Mouse (Mus musculus) layer of hippocampus, postnatal 36 days (tissue): Measurements from ENCODE around the gene Mylip. TPM values are rescaled to one million over a fixed set of nuclear protein-coding genes. Genes with fewer than 3 reads are reported as not detected.

Experiments used
- DNase-seq, 2 experiments: peaks; one replicate each; pipeline ENCODE4 v3.0.0; 2022
- total RNA-seq, 2 experiments: library from RNA; stranded (reverse); gene quantifications; 2 replicates each; pipeline ENCODE4 v1.2.3; 2021

The Mylip gene
- total RNA-seq, result 10 to 100 TPM; 16.9 to 17.1 TPM

DNA sequence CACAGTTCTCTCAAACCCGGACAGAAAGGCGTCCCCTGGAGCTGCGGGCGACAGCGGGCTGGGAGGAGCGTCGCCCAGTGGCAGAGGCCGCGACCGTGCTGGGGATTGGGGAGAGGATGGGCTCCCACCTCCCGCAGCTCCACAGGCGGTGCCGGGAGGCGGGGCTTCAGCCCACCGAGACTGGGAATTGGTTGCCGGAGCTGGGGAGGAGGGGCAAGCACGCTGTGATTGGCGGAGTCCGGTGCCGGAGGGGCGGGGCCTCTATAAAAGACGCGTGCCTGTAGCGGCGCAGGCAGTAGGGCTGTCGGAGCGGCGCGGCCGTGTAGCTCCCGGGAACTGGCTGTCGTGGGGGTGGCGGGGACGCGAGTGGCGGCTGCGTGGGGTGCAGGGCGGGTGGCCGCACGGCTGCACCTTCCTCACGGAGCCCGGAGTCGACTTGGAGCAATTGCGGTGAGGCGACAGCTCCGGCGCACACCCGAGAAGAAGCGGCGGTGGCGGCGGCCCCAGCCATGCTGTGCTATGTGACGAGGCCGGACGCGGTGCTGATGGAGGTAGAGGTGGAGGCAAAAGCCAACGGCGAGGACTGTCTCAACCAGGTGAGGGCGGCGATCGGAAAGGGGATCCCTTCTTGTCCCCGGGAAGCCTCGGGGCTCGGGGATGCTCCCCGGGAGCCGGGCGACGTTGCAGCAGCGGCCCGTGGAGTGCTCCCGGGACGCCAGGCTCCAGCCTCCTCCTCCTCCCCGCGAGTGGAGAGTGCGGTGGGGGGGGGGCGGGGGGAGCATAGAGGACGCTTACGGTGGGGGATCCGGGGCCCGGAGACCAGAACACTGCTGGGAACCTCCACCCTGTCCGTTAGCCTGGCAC is at the start of gene Mylip:
Gene Mylip, plus strand, starts transcription at position 295 of the 864 bp plus-strand sequence.
- DNase-seq, result peak; percentile 98 to 99

DNA sequence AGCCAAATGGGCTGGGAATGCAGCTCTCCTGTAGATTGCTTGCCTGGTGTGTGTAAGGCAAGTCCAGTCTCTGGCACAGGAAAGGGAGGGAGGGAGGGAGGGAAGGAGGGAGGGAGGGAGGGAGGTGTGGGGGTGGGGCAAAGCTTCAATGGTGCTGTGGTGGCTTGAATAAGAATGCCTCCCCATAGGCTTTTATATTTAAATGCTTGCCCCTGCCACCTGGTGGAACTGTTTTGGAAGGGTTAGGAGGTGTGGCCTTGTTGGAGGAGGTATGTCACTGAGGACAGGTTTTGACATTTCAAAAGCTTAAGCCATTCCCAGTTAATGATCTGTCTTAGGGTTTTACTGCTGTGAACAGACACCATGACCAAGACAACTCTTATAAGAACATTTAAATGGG is 47.6 kb upstream of the Mylip start:
- DNase-seq, result no peak

DNA sequence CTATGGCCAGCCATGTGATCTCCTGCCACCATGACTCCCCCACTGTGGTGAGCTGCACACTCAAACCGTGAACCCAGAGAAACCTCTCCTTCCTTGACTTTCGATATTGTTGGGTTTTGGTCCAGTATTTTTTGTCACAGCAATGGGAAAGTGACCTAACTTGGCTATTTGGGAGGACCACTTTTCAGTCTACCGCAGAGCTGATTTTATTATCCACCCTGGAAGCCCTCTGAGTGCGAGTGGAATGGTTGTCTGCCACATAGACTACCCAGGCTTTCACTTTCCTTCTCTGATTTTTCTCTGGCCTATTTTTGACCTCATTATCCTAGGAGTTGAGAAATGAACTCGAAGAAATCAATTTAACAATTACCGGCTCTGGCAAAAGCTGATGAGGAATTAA is 46.0 kb upstream of the Mylip start:
- DNase-seq, result no peak

DNA sequence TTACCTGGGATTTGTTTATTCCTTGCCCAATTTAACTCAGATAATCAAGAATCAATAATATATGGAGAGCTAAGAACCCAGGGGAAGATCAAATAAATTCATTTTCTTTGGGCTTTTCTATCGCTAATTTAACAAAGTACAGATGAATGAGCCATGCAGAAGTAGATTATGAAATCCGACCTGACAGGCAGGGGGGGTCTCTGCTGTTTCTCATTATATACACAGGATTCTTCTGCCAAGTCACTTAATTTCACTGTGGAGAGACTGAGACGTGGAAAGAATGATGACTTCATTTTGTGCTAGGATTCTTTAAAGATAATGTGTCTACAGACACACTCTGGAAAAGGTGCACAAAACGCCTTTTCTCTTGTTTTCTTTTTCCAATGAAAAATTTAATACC is 45.6 kb upstream of the Mylip start:
- no peak for DNase-seq

DNA sequence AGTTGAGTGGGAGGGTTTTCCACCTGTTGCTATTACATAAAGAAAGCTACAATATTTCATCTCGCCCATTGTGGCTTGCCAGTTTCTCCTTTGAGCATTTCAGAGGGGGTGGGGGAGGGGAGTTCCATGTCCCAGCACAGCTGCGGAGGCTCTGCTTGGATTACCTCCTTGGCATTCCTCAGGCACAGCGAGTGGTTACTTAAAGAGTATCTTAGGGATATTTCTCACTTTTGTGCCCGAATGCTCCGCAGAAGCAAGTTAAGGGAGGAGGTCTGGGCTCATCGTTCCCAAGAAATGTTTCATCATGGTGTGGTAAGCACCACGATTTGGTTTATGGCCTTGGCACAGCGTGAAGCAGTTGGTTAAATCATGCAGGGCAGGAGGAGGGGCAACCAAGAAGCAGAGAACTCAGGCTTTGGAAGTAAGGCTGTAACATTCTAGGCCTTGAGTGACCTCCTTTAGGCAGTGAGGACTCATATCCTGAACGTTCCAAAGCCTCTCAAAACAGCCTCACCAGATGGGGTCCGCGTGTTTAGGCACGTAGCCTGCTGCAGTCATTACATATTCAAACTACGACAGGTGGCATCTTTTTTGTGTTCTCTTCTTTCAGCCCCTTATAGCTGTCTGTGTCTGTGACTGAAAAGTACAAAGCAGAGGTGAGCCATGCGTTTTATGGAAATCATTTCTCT is 43.9 kb upstream of the Mylip start:
- DNase-seq, result no peak

DNA sequence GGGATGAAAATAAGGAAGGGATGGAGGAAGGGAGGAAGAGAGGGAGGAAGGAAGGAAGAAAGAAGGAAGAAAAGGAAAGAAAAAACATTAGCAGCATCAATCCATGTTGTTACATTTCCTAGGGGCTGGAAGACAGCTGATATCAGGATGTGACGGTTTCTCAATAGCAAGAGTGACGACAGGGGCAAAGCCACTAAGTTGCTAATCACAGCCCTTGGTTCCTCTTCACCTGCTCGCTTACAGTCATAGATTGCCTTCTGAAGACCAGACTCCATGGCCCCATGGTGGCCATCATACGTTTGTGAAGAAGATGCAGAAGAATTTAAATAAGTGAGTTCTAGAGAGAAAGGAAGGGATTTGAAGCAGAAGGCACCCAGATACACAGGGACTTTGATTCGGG is 38.1 kb upstream of the Mylip start:
- no peak for DNase-seq

DNA sequence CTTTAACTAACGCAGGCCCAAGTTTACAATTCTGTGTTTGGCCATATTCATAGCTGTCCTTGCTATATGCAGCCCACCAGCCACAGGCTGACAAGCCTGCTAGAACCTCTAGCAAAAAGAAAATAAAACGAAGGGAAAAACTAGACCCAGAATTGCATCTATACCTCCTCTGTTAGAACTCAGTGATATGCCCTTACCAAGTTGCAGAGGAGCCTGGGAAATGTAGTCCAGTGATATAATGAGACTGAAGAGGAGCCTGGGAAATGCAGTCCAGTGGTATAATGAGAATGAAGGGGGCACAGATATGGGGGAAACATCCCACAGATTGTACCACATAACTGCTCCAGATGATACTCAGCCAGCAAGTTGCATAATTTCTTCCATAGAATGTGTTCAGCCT is 34.7 kb upstream of the Mylip start:
- no peak for DNase-seq

DNA sequence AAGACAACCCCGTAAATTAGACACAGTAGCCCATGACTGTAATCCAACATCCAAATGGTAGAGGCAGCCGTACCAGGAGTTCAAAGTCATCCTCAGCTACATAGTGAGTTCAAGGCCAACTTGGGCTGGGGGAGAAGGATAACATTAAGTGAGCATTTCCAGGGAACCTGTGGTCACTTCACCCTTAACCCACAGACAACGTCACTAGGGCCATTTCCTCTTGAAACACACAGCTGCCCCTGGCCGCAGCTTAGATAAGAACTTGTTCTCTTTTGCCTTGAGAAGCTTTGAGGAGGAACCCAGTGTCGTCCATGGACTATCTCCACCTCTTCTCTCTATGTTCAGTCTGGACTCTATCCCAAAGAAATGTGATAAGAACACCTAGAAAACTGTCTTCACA is 31.3 kb upstream of the Mylip start:
- no peak for DNase-seq

DNA sequence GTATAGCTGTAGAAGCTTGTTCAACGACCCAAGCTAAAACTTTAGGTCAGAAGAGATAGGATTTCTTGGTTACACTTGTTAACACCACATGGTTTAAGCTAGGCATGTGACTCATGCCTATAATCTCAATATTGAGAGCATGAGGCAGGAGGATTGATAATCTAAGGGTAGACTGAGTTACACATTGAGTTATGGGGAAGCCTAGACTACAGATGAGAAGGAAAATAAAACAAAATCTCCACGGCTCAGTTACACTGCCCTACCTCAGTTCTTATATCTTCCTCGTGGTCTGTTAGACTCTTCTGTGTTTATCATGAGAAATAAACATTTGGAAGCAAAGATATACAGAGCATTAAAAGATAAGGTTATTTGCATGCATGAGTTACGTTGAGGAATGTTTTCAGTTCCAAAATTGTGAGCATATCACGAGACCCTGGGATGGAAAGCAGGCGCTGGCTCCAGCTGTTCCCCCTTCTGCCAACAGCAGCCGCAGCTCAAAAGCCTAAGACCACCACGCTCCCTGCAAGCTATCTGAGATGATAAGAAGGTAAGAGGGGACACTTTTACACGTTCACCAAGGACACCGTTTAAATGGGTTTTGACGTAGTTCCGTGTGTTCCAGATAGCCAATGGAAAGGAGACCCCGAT is 30.7 kb upstream of the Mylip start:
- DNase-seq, result no peak

DNA sequence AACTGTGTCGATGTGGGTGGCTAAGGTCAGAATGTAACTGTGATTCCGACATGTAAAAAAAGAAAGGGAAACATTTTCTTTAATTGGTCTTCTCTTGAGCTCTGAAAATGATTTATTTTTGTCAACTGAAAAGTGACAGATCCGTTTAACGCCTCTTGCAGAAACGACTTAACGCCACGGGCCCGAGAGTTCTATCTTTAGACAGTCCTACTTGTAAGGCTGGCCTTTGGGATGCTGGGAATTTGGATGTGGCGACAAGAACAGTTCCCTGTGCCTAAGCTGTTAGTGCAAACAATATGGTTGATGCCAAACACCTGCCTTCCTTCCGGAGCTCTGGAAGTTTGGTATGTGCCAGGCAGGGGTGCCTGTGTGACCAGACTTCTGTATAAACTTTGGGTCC is 23.8 kb upstream of the Mylip start:
- no peak for DNase-seq

DNA sequence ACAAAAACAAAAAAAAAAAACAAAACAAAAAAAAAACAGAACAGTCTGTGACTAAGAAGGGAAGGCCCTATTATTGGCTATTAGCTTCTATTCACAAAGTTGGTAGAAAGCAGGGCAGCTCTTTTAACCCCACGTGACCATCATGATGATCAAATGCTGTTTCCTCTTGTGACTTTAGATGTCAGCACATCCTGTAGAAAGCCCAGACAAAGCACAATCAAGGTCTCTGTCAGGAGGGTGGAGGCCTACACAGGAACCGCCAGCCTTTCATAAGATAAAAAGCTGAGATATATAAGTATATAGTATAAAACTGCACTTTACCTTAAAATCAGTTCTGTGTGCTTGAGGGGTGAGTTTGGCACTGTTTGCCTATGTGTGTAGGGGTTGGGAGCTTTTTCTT is 17.9 kb upstream of the Mylip start:
- no peak for DNase-seq

DNA sequence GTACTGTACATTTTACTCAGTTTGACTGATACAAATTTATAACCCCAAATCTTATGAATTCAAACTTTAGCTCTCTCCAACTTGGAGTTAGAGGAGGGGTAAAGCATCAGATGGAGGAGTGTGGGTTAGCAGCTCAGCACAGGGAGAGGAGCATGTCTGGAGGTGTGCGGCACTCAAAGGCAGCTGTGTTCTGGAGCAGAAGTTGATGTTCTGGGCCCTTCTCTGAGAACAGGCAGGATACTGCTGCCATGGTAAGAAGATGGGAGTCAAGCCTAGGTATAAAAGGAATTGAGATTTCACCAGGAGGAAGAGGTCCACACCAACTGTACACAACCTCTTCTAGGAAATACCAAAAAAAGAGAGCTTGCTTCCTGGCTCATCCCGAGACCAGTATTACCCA is 17.1 kb upstream of the Mylip start:
- DNase-seq, result no peak

DNA sequence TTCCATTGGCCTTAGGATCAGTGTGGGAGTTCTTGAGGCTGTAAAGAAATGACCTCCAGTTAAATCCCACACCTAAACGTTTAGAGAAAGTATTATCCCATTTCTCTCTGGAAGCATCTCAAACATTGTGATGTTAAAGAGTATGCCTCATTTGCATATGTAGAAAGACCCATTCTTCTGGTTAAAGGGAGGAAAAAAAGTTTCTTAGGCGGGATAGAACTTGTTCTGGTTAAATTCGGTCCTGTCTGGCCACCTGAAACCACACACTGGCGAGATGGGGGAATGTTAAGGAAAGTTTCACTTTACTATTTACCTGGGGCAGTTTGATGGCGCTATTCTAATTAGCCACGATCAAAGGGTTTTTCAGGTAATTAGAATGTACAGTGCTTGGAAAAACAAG is 14.7 kb upstream of the Mylip start:
- DNase-seq, result no peak

DNA sequence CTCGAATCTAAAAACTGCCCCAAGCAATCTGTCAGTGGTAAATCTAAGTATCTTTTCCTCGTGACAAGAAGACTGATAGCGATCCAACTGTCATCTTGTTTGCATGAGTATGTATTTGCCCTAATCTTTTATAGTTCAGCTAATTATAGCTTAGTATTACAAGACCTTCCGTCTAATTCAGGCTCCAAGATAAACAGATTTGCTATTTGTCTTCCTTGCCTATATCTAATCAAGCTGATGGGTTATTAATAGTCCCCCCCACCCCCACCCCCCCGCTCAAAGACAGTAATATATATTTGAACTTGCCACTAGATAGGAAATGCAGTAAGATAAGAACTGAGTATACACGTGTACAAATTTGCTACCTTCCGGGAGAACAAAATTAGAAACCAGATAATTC is 7.3 kb upstream of the Mylip start:
- no peak for DNase-seq

DNA sequence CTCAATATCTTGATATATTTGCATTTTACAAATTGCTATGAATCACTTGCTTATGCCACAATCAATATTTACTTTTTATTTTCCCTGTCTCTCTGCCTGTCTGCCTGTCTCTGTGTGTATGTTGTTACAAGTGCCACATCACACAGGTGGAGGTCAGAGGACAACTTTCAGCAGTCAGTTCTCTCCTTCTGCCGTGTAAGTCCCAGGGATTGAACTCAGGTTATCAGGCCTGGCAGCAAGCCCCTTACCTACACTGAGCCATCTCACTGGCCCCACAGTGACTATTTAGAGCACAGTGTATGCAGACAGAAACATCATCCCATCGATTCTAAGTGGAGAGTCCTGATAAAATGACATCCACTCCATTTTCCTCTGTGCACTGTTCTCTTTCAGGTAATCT is 4.9 kb upstream of the Mylip start:
- DNase-seq, result no peak

DNA sequence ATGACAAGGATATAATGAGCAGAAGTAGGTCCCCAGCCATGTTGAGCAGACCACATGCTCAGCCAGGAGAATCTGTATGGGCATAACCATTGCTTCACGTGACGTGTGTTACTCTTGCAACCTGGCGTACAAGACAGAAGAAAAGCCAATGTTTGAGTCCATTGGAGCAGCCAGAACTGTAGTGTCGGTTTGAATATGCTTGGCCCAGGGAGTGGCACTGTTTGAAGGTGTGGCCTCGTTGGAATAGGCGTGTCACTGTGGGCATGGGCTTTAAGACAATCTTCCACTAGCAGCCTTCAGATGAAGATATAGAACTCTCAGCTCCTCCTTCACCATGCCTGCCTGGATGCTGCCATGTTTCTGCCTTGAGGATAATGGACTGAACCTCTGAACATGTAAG is 4.0 kb upstream of the Mylip start:
- no peak for DNase-seq

DNA sequence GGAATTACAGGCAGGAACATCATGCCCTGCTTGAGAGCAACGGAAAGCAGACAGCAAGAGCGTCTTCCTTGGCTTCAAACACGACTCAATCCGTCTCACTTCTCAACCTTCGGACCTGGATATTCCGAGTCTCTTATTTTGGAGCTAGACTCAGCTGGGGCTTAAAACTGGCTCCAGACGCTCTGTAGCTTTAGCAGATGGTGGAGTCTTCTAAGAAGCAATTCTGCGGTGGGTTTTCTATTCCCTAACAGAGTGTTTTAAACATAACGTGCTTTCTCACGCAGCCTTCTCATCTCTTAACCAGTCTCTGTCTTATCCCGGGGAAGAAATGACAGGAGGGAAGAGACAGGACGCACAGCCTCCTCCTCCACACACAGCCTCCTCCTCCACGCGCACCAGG is 3.3 kb upstream of the Mylip start:
- no peak for DNase-seq

DNA sequence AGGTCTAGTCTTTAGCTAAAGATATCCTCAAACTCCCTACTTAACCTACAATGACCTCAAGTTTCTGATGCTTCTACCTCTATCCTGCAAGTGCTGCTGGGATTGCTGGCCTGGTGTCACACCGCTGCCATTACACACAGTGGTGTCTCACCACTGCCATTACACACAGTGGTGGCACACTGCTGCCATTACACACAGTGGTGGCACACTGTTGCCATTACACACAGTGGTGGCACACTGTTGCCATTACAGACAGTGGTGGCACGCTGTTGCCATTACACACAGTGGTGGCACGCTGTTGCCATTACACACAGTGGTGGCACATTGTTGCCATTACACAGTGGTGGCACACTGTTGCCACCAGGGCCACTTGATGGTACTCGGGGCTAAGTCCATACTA is 2.3 kb upstream of the Mylip start:
- no peak for DNase-seq

DNA sequence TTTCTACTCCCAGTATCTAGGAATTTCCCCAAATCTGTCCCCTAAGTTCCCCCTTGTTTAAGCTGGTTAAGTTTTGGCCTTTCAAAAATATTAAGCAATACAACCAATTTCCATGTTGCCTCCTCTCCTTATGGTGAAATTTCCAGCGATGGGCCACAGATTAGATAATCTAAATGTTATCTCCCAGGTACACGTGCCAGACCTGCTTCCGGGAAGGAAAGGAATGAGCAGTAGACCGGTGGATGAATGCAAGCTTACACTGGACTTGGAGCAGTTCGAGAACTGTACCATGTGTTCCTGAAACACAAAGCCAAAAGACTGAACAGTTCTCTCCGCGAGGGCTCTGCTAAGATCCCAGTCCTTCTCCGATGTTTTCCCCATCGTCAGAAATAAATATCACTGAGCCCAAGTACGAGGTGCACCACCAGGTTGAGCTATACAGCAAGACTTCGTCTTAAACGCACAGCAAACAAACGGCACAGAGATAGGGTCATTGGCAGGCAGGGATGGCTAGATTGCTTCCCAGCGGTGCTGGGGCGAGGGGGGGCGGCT is 1.2 kb upstream of the Mylip start:
- no peak for DNase-seq

DNA sequence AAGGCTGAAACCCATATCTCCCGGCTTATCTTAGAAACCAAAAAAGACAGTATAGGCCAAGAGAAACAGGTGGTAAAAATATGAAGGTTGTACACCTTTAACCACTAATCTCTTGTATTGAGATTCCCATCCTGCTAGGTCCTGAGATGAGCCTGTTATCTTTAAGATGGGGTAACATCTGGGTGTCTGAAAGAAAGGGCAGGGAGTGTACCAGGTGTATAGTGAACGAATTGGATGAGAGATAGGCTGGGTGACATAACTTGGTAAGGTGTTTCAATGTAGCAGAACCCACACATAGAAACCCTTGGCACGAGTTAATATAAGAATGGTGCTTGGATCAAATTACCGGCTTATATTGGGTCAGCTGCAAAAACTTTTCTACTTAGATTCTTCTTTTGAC is 653 bp upstream of the Mylip start:
- DNase-seq, result no peak

DNA sequence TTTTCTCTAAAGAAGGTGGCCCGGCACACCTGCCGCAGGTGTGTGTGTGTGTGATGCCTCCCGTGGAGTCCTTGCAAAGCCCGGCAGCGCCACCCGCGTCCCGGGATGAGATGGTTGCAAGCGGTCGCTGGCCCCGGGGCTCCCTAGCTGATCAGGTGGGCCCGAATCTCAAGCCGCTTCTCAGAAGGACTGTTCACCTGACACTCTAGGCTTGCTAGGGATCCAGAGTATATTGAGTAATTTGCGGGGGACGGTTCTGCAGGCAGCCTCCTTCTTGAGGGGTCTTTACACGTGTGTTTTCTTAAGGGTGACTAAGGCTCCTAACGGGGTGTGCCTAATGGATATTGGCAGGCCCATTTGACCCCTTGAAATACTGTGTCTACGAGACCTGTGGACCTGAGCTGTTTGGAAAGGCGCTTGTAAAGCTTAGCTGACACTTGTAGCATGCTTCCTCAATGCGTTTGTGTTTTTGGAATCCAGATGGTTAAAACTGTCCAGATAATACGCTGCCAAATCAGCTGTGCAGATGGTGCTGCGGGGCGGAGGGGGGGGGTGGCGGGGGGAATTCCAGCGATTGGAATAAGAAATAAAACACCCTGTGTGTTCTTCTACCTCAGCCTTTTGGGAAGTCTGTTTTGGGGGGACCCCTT is 895 bp downstream of the Mylip start:
- peak in 1 of 2 experiments; percentile 23 for DNase-seq

DNA sequence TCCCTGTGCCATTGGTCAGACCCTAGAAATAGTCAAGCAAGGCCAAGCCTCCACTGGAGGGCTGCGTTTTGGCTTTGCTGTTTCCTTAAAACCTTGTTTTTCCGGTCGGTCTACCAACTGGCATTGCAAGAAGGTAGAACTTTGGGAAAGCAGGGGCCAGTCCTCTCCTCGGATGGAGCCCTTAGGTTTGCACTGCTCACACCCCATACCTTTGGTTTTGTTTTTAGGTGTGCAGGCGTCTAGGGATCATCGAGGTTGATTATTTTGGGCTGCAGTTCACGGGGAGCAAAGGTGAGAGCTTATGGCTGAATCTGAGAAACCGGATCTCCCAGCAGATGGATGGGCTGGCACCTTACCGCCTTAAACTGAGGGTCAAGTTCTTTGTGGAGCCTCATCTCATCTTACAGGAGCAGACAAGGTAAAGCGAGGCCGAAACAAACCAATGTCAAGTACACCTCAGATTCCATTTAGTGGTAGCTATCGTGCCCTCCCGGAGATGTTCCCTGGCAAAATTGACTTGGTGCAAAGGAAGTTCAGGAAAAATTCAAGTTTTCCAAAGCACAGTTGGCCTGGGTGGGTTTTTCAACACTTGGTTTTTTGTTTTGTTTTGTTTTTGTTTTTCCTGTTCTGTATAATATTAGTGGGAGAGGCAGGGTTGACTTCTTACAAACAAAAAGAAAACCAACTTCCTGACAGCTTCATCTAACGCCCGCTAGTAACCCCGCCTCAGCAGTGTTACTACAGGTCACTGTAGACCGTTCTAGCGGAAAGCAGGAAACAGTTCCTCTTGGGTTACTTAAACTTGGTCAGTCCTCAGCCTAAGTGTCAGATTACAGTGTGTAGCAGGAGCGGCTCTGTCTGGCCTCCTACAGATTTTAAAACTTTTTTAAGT is 1.7 kb downstream of the Mylip start:
- DNase-seq, result no peak
